Mouse (Mus musculus) heart, embryonic 11.5 days (tissue): Measurements from ENCODE around the gene Hdc. TPM values are rescaled to one million over a fixed set of nuclear protein-coding genes. Genes with fewer than 3 reads are reported as not detected.

Experiments used
- ATAC-seq: fragments of 200-750 bp; cut with Nextera tagmentation; replicated peaks from 2 replicates; pipeline ENCODE4 v1.8.0; 2017; ENCODE audit warnings: moderate library complexity; ENCODE audit not compliant: insufficient number of reproducible peaks, low FRiP score, low TSS enrichment
- H3K27ac ChIP-seq: fragments of 300-500 bp; sonication (generic); 2 replicates; pipeline ENCODE4 v1.5.1; 2014; ENCODE audit warnings: mild to moderate bottlenecking, low read depth, low read length
- H3K27me3 ChIP-seq: fragments of 300-500 bp; sonication (generic); 2 replicates; pipeline ENCODE4 v1.6.1; 2014; ENCODE audit warnings: mild to moderate bottlenecking, low read length, mixed read lengths; ENCODE audit not compliant: control insufficient read depth, insufficient read depth
- H3K36me3 ChIP-seq: fragments of 300-500 bp; sonication (generic); 2 replicates; pipeline ENCODE4 v1.6.1; 2014; ENCODE audit warnings: mild to moderate bottlenecking, low read length, moderate library complexity, mixed read lengths; ENCODE audit not compliant: control insufficient read depth, insufficient read depth
- H3K4me1 ChIP-seq: fragments of 300-500 bp; sonication (generic); 2 replicates; pipeline ENCODE4 v1.6.1; 2014; ENCODE audit warnings: low read length; ENCODE audit not compliant: control insufficient read depth, insufficient read depth
- H3K4me2 ChIP-seq: fragments of 300-500 bp; sonication (generic); 2 replicates; pipeline ENCODE4 v1.6.1; 2014; ENCODE audit warnings: mild to moderate bottlenecking, moderate library complexity
- H3K4me3 ChIP-seq: fragments of 300-500 bp; sonication (generic); 2 replicates; pipeline ENCODE4 v1.5.1; 2014; ENCODE audit warnings: low read depth, low read length
- H3K9ac ChIP-seq: fragments of 300-500 bp; sonication (generic); 2 replicates; pipeline ENCODE4 v1.6.1; 2014; ENCODE audit warnings: mild to moderate bottlenecking, low read depth, low read length, moderate library complexity
- H3K9me3 ChIP-seq: fragments of 300-500 bp; sonication (generic); replicated peaks from 2 replicates; pipeline ENCODE4 v1.6.1; 2016; ENCODE audit warnings: low read length; ENCODE audit not compliant: control insufficient read depth
- WGBS: fragments of 180-500 bp; shearing (Covaris S2); extraction: QIAGEN DNeasy Blood & Tissue Kit; methylation state at CpG from one replicate; pipeline ENCODE4 v1.1.7; 2014; ENCODE audit not compliant: insufficient replicate concordance; 5-methylcytosine and 5-hydroxymethylcytosine counted together
- polyA plus RNA-seq: library from polyadenylated mRNA; unstranded; fragments of >200 nt; fragmentation: Nextera tagmentation; extraction: Ambion mirVana; gene quantifications from 2 replicates; pipeline ENCODE4 v1.2.1, GENCODE M21; 2014

Gene Hdc
- polyA plus RNA-seq, 1 experiment from 2014 or later, result 4.3 TPM

- H3K27me3 ChIP-seq, result no peaks in the 10 kb centered on the region
- H3K9me3 ChIP-seq, result no peaks in the 10 kb centered on the region; the same call in none of the 2 replicates
- no peak overlapping the region for H3K4me3 ChIP-seq
- WGBS, result 74% methylated on average over 11 of the region's 11 CpGs
- no peak overlapping the region for H3K27ac ChIP-seq
- H3K4me2 ChIP-seq, result no peak overlapping the region
- no peak for ATAC-seq
- H3K9ac ChIP-seq, result no peak overlapping the region
- H3K36me3 ChIP-seq, result no peaks in the 10 kb centered on the region
- no peaks in the 10 kb centered on the region for H3K4me1 ChIP-seq
Measured at GRCm38 (mm10) chr2:126575391-126576176, 43.5 kb downstream of the Hdc start.

- H3K27me3 ChIP-seq, result no peaks in the 10 kb centered on the region
- no peaks in the 10 kb centered on the region for H3K4me1 ChIP-seq
- no peak overlapping the region for H3K27ac ChIP-seq
- no peak overlapping the region for H3K4me3 ChIP-seq
- no peak overlapping the region for H3K4me2 ChIP-seq
- ATAC-seq, result no peak
- no peak overlapping the region for H3K9ac ChIP-seq
- H3K36me3 ChIP-seq, result no peaks in the 10 kb centered on the region
- H3K9me3 ChIP-seq, result no peaks in the 10 kb centered on the region; the same call in 1 of the 2 replicates
- 66% methylated on average over 4 of the region's 4 CpGs for WGBS
Measured at GRCm38 (mm10) chr2:126572747-126573146, 46.4 kb downstream of the Hdc start.

GRCm38 (mm10) chr2:126572163-126572562 lies 46.9 kb downstream of the Hdc start:
- ATAC-seq, result no peak
- no peak overlapping the region for H3K4me2 ChIP-seq
- H3K27ac ChIP-seq, result no peak overlapping the region
- H3K9ac ChIP-seq, result no peak overlapping the region
- 60% methylated on average over 1 of the region's 1 CpGs for WGBS
- H3K36me3 ChIP-seq, result no peaks in the 10 kb centered on the region
- H3K4me3 ChIP-seq, result no peak overlapping the region
- no peaks in the 10 kb centered on the region; the same call in 1 of the 2 replicates for H3K9me3 ChIP-seq
- H3K4me1 ChIP-seq, result no peaks in the 10 kb centered on the region
- H3K27me3 ChIP-seq, result no peaks in the 10 kb centered on the region

- Histone ChIP-seq H3K9me3 (no peaks in the 10 kb centered on the region), H3K36me3 (no peaks in the 10 kb centered on the region), H3K27me3 (no peaks in the 10 kb centered on the region), H3K9ac (no peak overlapping the region), H3K27ac (no peak overlapping the region), H3K4me2 (no peak overlapping the region), H3K4me3 (no peak overlapping the region), H3K4me1 (no peaks in the 10 kb centered on the region)
- no peak for ATAC-seq
- WGBS, result 74% methylated on average over 17 of the region's 17 CpGs
Measured at GRCm38 (mm10) chr2:126563411-126564105, 55.5 kb downstream of the Hdc start.

- Histone ChIP-seq H3K27ac (no peak overlapping the region), H3K36me3 (no peaks in the 10 kb centered on the region), H3K9me3 (no peaks in the 10 kb centered on the region), H3K27me3 (0 out of 2 replicates have a peak, but pooled peaks cover 2% of the 10 kb centered on the region), H3K9ac (no peak overlapping the region), H3K4me3 (no peak overlapping the region), H3K4me1 (no peaks in the 10 kb centered on the region), H3K4me2 (no peak overlapping the region)
- no peak for ATAC-seq
- WGBS, result 89% methylated on average over 1 of the region's 1 CpGs
Measured at GRCm38 (mm10) chr2:126560094-126560493, 59.0 kb downstream of the Hdc start.

- no peak for ATAC-seq
- Histone ChIP-seq H3K4me3 (no peak overlapping the region), H3K36me3 (no peaks in the 10 kb centered on the region), H3K4me2 (no peak overlapping the region), H3K4me1 (peaks cover 5% of the 10 kb centered on the region; the same call in 1 of the 2 replicates), H3K27me3 (peaks cover 42% of the 10 kb centered on the region), H3K9me3 (no peaks in the 10 kb centered on the region), H3K27ac (no peak overlapping the region), H3K9ac (no peak overlapping the region)
- 84% methylated on average over 5 of the region's 5 CpGs for WGBS
Measured at GRCm38 (mm10) chr2:126555533-126555932, 63.6 kb downstream of the Hdc start.

- H3K36me3 ChIP-seq, result no peaks in the 10 kb centered on the region
- peak overlapping the region; percentile 96 for H3K4me2 ChIP-seq
- 2% methylated on average over 26 of the region's 26 CpGs for WGBS
- peak overlapping the region; percentile 44 for H3K9ac ChIP-seq
- H3K27me3 ChIP-seq, result peaks cover 48% of the 10 kb centered on the region
- no peak overlapping the region for H3K27ac ChIP-seq
- H3K4me1 ChIP-seq, result peaks cover 5% of the 10 kb centered on the region; the same call in 1 of the 2 replicates
- no peaks in the 10 kb centered on the region for H3K9me3 ChIP-seq
- no peak for ATAC-seq
- H3K4me3 ChIP-seq, result peak overlapping the region; percentile 54
Measured at GRCm38 (mm10) chr2:126553291-126553639, 65.8 kb downstream of the Hdc start.

GRCm38 (mm10) chr2:126552357-126553290 lies 66.5 kb downstream of the Hdc start, which contains the start of gene Slc27a2:
Gene Slc27a2 (plus strand): TSS chr2:126552407.
- 0 out of 2 replicates have a peak, but pooled peaks have one; percentile 35 for ATAC-seq
- 4% methylated on average over 53 of the region's 61 CpGs for WGBS
- Histone ChIP-seq H3K9ac (peak within 1 kb of the TSS; percentile 44), H3K4me1 (peaks cover 5% of the 10 kb centered on the region; the same call in 1 of the 2 replicates), H3K4me2 (peak within 1 kb of the TSS; percentile 96), H3K27ac (no peak within 1 kb of the TSS), H3K27me3 (peaks cover 48% of the 10 kb centered on the region), H3K36me3 (no peaks in the 10 kb centered on the region), H3K4me3 (peak within 1 kb of the TSS; percentile 54), H3K9me3 (no peaks in the 10 kb centered on the region)
